Mouse (Mus musculus) forebrain, embryonic 13.5 days (tissue): Measurements from ENCODE around the gene Taok3. TPM values are rescaled to one million over a fixed set of nuclear protein-coding genes. Genes with fewer than 3 reads are reported as not detected.

Source experiments
- ATAC-seq: fragments of 200-750 bp; cut with Nextera tagmentation; 2 replicates; pipeline ENCODE4 v1.8.0; 2017
- H3K27ac ChIP-seq: fragments of 300-500 bp; sonication (generic); 2 replicates; pipeline ENCODE4 v1.5.1; 2015; ENCODE audit warnings: inconsistent platforms, mild to moderate bottlenecking, moderate library complexity
- H3K27me3 ChIP-seq: fragments of 300-500 bp; sonication (generic); 2 replicates; pipeline ENCODE4 v1.6.1; 2015; ENCODE audit warnings: mild to moderate bottlenecking, inconsistent platforms
- H3K36me3 ChIP-seq: fragments of 300-500 bp; sonication (generic); 2 replicates; pipeline ENCODE4 v1.6.1; 2015; ENCODE audit warnings: mild to moderate bottlenecking, inconsistent platforms; ENCODE audit not compliant: poor library complexity, severe bottlenecking
- H3K4me1 ChIP-seq: fragments of 300-500 bp; sonication (generic); 2 replicates; pipeline ENCODE4 v1.6.1; 2015; ENCODE audit warnings: inconsistent platforms
- H3K4me2 ChIP-seq: fragments of 300-500 bp; sonication (generic); 2 replicates; pipeline ENCODE4 v1.6.1; 2015; ENCODE audit warnings: inconsistent platforms, mild to moderate bottlenecking, moderate library complexity
- H3K4me3 ChIP-seq: fragments of 300-500 bp; sonication (generic); 2 replicates; pipeline ENCODE4 v1.5.1; 2015; ENCODE audit warnings: mild to moderate bottlenecking, inconsistent platforms
- H3K9ac ChIP-seq: fragments of 300-500 bp; sonication (generic); 2 replicates; pipeline ENCODE4 v1.6.1; 2015; ENCODE audit warnings: mild to moderate bottlenecking, inconsistent platforms
- H3K9me3 ChIP-seq: fragments of 300-500 bp; sonication (generic); replicated peaks from 2 replicates; pipeline ENCODE4 v1.6.1; 2016; ENCODE audit warnings: inconsistent platforms
- WGBS: fragments of 180-500 bp; shearing (Covaris S2); methylation state at CpG from one replicate; pipeline ENCODE4 v1.1.7; 2015; 5-methylcytosine and 5-hydroxymethylcytosine counted together
- polyA plus RNA-seq: library from polyadenylated mRNA; unstranded; fragments of >200 nt; fragmentation: Nextera tagmentation; extraction: Ambion mirVana; gene quantifications from 2 replicates; pipeline ENCODE4 v1.2.1, GENCODE M21; 2015

Taok3 gene
- polyA plus RNA-seq, 1 experiment from 2014 or later = 30.7 TPM

GRCm38 (mm10) chr5:117245170-117245569 is 125.2 kb downstream of the Taok3 start:
- Histone ChIP-seq H3K4me2 (no peak overlapping the region), H3K36me3 (no peaks in the 10 kb centered on the region), H3K27ac (no peak overlapping the region), H3K9ac (no peak overlapping the region), H3K9me3 (no peaks in the 10 kb centered on the region), H3K4me3 (no peak overlapping the region), H3K4me1 (peaks cover 23% of the 10 kb centered on the region), H3K27me3 (no peaks in the 10 kb centered on the region)
- WGBS = 94% methylated on average over 8 of the region's 8 CpGs
- ATAC-seq = no peak

GRCm38 (mm10) chr5:117248351-117248750 is 128.4 kb downstream of the Taok3 start:
- Histone ChIP-seq H3K4me3 (no peak overlapping the region), H3K9ac (no peak overlapping the region), H3K4me2 (no peak overlapping the region), H3K27me3 (no peaks in the 10 kb centered on the region), H3K27ac (no peak overlapping the region), H3K9me3 (no peaks in the 10 kb centered on the region), H3K36me3 (peaks cover 25% of the 10 kb centered on the region), H3K4me1 (peaks cover 8% of the 10 kb centered on the region; the same call in 1 of the 2 replicates)
- ATAC-seq = no peak
- 29% methylated on average over 10 of the region's 10 CpGs for WGBS

DNA sequence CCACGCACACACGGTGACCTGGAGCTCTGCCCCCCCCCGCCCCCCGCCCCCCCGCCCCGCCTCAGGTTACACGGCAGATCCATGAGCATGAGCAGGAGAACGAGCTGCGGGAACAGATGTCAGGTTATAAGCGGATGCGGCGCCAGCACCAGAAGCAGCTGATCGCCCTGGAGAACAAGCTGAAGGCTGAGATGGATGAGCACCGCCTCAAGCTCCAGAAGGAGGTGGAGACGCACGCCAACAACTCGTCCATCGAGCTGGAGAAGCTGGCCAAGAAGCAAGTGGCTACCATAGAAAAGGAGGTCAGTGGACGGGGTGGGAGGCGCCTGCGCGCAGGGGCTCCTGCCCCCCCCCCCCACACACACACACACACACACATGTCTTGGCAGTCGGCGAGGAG is 130.9 kb downstream of the Taok3 start:
- H3K4me2 ChIP-seq = no peak overlapping the region
- WGBS = 82% methylated on average over 19 of the region's 24 CpGs
- peaks cover 44% of the 10 kb centered on the region for H3K36me3 ChIP-seq

GRCm38 (mm10) chr5:117251763-117252162 is 131.8 kb downstream of the Taok3 start:
- 0 out of 2 replicates have a peak, but pooled peaks cover 5% of the 10 kb centered on the region for H3K4me1 ChIP-seq
- 92% methylated on average over 3 of the region's 3 CpGs for WGBS
- H3K4me2 ChIP-seq = no peak overlapping the region
- no peaks in the 10 kb centered on the region for H3K27me3 ChIP-seq
- peaks cover 53% of the 10 kb centered on the region for H3K36me3 ChIP-seq
- ATAC-seq = no peak
- no peak overlapping the region for H3K4me3 ChIP-seq
- no peak overlapping the region for H3K27ac ChIP-seq
- H3K9ac ChIP-seq = no peak overlapping the region
- no peaks in the 10 kb centered on the region for H3K9me3 ChIP-seq

More for the DNA sequence above, 130.9 kb downstream of the Taok3 start:
- Histone ChIP-seq H3K4me1 (0 out of 2 replicates have a peak, but pooled peaks cover 5% of the 10 kb centered on the region), H3K9me3 (no peaks in the 10 kb centered on the region), H3K4me3 (no peak overlapping the region), H3K27ac (no peak overlapping the region), H3K9ac (no peak overlapping the region), H3K27me3 (no peaks in the 10 kb centered on the region)
- no peak for ATAC-seq

DNA sequence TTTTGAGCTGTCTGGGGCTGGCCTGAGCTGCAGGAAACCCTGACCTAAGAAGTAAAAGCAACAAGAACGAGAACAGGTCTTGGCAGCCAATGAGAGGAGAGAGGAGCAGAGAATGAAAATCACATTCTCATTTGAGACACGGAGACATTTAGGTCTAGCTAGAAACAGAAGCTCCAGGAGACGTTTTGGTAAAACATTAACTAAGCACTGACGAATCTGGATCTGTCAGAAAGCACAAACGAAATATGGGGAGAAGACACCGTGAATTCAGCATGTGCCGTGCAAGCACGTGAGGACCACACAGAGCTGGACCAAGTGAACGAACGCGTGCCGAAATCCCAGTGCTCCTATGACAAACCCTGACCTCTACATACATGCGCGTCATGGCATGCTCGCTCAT is 138.3 kb downstream of the Taok3 start:
- Histone ChIP-seq H3K4me1 (no peaks in the 10 kb centered on the region), H3K9ac (no peak overlapping the region), H3K27ac (no peak overlapping the region), H3K4me2 (no peak overlapping the region), H3K36me3 (peaks cover 78% of the 10 kb centered on the region), H3K9me3 (no peaks in the 10 kb centered on the region), H3K27me3 (no peaks in the 10 kb centered on the region), H3K4me3 (no peak overlapping the region)
- ATAC-seq = no peak
- WGBS = 93% methylated on average over 15 of the region's 15 CpGs

DNA sequence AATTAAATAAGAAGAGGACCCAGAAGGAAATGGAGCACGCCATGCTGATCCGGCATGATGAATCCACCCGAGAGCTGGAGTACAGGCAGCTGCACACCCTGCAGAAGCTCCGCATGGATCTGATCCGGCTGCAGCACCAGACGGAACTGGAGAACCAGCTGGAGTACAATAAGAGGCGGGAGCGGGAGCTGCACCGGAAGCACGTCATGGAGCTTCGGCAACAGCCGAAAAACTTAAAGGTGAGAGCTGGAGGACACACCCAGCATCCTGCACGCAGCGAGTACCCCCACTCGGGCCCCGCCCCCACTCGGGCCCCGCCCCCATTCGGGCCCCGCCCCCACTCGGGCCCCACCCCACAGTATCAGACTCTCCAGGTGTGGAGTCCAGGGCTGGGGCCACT is 143.6 kb downstream of the Taok3 start:
- no peaks in the 10 kb centered on the region for H3K4me1 ChIP-seq
- no peaks in the 10 kb centered on the region for H3K9me3 ChIP-seq
- WGBS = 85% methylated on average over 21 of the region's 21 CpGs
- H3K4me3 ChIP-seq = no peak overlapping the region
- H3K4me2 ChIP-seq = no peak overlapping the region
- H3K9ac ChIP-seq = no peak overlapping the region
- no peak overlapping the region for H3K27ac ChIP-seq
- no peak for ATAC-seq
- H3K36me3 ChIP-seq = peaks cover 62% of the 10 kb centered on the region
- H3K27me3 ChIP-seq = no peaks in the 10 kb centered on the region

GRCm38 (mm10) chr5:117264701-117265100 is 144.8 kb downstream of the Taok3 start:
- Histone ChIP-seq H3K9me3 (no peaks in the 10 kb centered on the region), H3K9ac (no peak overlapping the region), H3K4me2 (no peak overlapping the region), H3K4me1 (no peaks in the 10 kb centered on the region), H3K27me3 (no peaks in the 10 kb centered on the region), H3K27ac (no peak overlapping the region), H3K4me3 (no peak overlapping the region), H3K36me3 (peaks cover 52% of the 10 kb centered on the region)
- WGBS = 32% methylated on average over 5 of the region's 5 CpGs
- no peak for ATAC-seq

DNA sequence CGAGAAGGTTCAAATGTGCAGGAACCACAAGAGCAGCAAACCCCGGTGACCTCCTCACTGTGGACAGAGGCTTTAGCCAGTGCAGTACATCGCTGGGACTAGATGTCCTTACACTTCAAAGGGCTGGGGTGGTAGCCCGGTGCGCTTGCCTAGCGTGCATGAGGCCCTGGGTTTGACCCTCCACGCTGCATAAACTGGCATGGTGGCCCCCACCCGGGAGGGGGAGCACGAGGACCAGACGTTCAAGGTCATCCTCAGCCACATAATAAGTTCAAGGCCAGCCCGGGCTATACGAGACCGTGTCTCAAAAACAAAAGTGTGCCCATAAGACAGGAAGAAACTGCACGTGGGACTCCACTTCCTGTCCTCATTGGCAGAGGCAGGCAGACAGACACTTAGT is 148.0 kb downstream of the Taok3 start:
- no peaks in the 10 kb centered on the region for H3K9me3 ChIP-seq
- H3K27me3 ChIP-seq = no peaks in the 10 kb centered on the region
- no peak overlapping the region for H3K9ac ChIP-seq
- no peak overlapping the region for H3K4me3 ChIP-seq
- no peak overlapping the region for H3K4me2 ChIP-seq
- 82% methylated on average over 14 of the region's 14 CpGs for WGBS
- no peak overlapping the region for H3K27ac ChIP-seq
- no peaks in the 10 kb centered on the region for H3K4me1 ChIP-seq
- peaks cover 43% of the 10 kb centered on the region for H3K36me3 ChIP-seq
- ATAC-seq = no peak

- H3K4me2 ChIP-seq = no peak overlapping the region
- no peaks in the 10 kb centered on the region for H3K4me1 ChIP-seq
- H3K27ac ChIP-seq = no peak overlapping the region
- no peak for ATAC-seq
- H3K27me3 ChIP-seq = no peaks in the 10 kb centered on the region
- H3K9ac ChIP-seq = no peak overlapping the region
- peaks cover 38% of the 10 kb centered on the region for H3K36me3 ChIP-seq
- WGBS = 37% methylated on average over 5 of the region's 5 CpGs
- no peaks in the 10 kb centered on the region for H3K9me3 ChIP-seq
- H3K4me3 ChIP-seq = no peak overlapping the region
Measured at GRCm38 (mm10) chr5:117268749-117269148, 148.8 kb downstream of the Taok3 start.

DNA sequence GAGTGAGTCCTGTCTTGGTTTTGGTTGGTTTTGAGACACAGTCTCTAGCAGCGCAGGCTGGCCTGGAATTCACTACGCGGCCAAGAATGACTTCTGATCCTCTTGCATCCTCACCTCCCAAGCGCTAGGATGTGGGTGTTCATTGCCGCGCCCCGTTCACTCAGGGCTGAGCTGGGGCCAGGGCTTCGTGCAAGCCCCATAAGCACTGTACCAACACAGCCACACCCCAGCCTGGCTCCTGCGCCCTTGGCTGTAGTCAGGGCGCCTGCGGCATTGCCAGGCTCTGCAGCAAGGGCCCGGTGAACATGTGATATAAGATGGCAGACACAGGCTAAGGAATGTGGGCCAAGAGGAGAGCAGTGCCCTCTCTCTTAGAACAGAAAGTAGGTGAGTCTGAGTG is 149.5 kb downstream of the Taok3 start:
- WGBS = 94% methylated on average over 12 of the region's 12 CpGs
- Histone ChIP-seq H3K9ac (no peak overlapping the region), H3K27ac (no peak overlapping the region), H3K4me1 (no peaks in the 10 kb centered on the region), H3K4me3 (no peak overlapping the region), H3K27me3 (no peaks in the 10 kb centered on the region), H3K9me3 (no peaks in the 10 kb centered on the region), H3K36me3 (peaks cover 35% of the 10 kb centered on the region), H3K4me2 (no peak overlapping the region)
- no peak for ATAC-seq

DNA sequence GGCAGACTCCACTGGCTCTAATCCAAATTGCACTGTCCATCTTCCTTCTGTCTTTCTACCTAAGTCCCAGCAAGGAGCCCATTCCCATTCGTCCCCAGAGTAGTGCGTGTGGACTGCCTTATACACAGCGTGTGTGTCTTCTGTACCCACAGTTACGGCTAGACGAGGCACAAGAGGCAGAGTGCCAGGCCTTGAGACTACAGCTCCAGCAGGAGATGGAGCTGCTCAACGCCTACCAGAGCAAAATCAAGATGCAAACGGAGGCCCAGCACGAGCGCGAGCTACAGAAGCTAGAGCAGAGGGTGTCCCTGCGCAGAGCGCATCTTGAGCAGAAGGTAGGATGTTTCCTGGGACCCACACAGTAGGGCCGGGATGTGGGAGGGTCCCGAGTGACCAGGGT is 152.0 kb downstream of the Taok3 start:
- WGBS = 94% methylated on average over 14 of the region's 14 CpGs
- Histone ChIP-seq H3K9me3 (no peaks in the 10 kb centered on the region), H3K9ac (no peak overlapping the region), H3K27ac (no peak overlapping the region), H3K4me3 (no peak overlapping the region), H3K36me3 (peaks cover 13% of the 10 kb centered on the region), H3K4me2 (no peak overlapping the region), H3K27me3 (no peaks in the 10 kb centered on the region), H3K4me1 (no peaks in the 10 kb centered on the region)
- ATAC-seq = no peak

GRCm38 (mm10) chr5:117274817-117275216 is 154.9 kb downstream of the Taok3 start:
- H3K4me3 ChIP-seq = no peak overlapping the region
- H3K36me3 ChIP-seq = peaks cover 26% of the 10 kb centered on the region
- H3K4me1 ChIP-seq = no peaks in the 10 kb centered on the region
- no peaks in the 10 kb centered on the region for H3K27me3 ChIP-seq
- no peaks in the 10 kb centered on the region for H3K9me3 ChIP-seq
- no peak overlapping the region for H3K9ac ChIP-seq
- ATAC-seq = no peak
- WGBS = 72% methylated on average over 5 of the region's 5 CpGs
- no peak overlapping the region for H3K4me2 ChIP-seq
- H3K27ac ChIP-seq = no peak overlapping the region

- Histone ChIP-seq H3K27ac (no peak overlapping the region), H3K9ac (no peak overlapping the region), H3K9me3 (no peaks in the 10 kb centered on the region), H3K4me2 (no peak overlapping the region), H3K4me3 (no peak overlapping the region), H3K36me3 (peaks cover 44% of the 10 kb centered on the region), H3K4me1 (no peaks in the 10 kb centered on the region), H3K27me3 (no peaks in the 10 kb centered on the region)
- WGBS = 95% methylated on average over 6 of the region's 6 CpGs
- no peak for ATAC-seq
Measured at GRCm38 (mm10) chr5:117277784-117278183, 157.9 kb downstream of the Taok3 start.
